Mouse (Mus musculus) cerebellum, adult 2 months (tissue): ENCODE results near the gene Ermn.

Experiments
- CTCF ChIP-seq: fragments of 200-500 bp; IDR thresholded peaks from 2 replicates; pipeline ENCODE4 v1.5.1; 2011; ENCODE audit warnings: low read depth, mild to moderate bottlenecking, control low read depth, low read length, moderate library complexity, borderline replicate concordance; ENCODE audit not compliant: insufficient read depth
- POLR2A ChIP-seq: fragments of 200-500 bp; IDR thresholded peaks from 2 replicates; pipeline ENCODE4 v1.6.1; 2011; ENCODE audit warnings: low read length, control low read depth, borderline replicate concordance; ENCODE audit not compliant: insufficient read depth

GRCm38 (mm10) chr2:58031431-58031830, 21.2 kb downstream of the Ermn start:
- no peak for TF ChIP-seq POLR2A
- no peak for TF ChIP-seq CTCF
